Mouse (Mus musculus) MEL (cell line): ENCODE data around the gene Hltf. TPM values are rescaled to one million over a fixed set of nuclear protein-coding genes. Genes with fewer than 3 reads are reported as not detected.

ENCODE experiments used
- DNase-seq: peaks from one replicate; pipeline ENCODE4 v3.0.0; 2011; ENCODE audit warnings: low read depth, low spot score
- H3K27ac ChIP-seq: 2 replicates; pipeline ENCODE4 v1.5.1; 2012; ENCODE audit warnings: low read depth, mild to moderate bottlenecking, control low read depth, low read length, moderate library complexity; ENCODE audit not compliant: control insufficient read depth
- H3K27me3 ChIP-seq, 2 experiments: fragments of 150-350 bp in 1 of 2; sonication (generic) in 1 of 2; 2 replicates each; pipeline ENCODE4 v1.6.1; 2012; ENCODE audit warnings: low read length in 2 of 2, mild to moderate bottlenecking in 2 of 2, improper control_type of control experiment in 1 of 2, moderate library complexity in 1 of 2; ENCODE audit not compliant: insufficient read depth in 2 of 2, control insufficient read depth in 1 of 2
- H3K36me3 ChIP-seq, 2 experiments: 2 replicates each; pipeline ENCODE4 v1.6.1; 2012 to 2014; ENCODE audit warnings: low read length in 2 of 2, improper control_type of control experiment in 1 of 2, inconsistent platforms in 1 of 2, mild to moderate bottlenecking in 1 of 2; ENCODE audit not compliant: insufficient read depth in 2 of 2, control insufficient read depth in 1 of 2
- H3K4me1 ChIP-seq, 2 experiments: fragments of 150-350 bp in 1 of 2; sonication (generic) in 1 of 2; 2 replicates each; pipeline ENCODE4 v1.6.1; 2012; ENCODE audit warnings: low read length in 2 of 2, improper control_type of control experiment in 1 of 2, mild to moderate bottlenecking in 1 of 2; ENCODE audit not compliant: insufficient read depth in 2 of 2, control insufficient read depth in 1 of 2
- H3K4me3 ChIP-seq, 2 experiments: fragments of 150-350 bp in 1 of 2; sonication (generic) in 1 of 2; 2 replicates each; pipeline ENCODE4 v1.5.1; 2012; ENCODE audit warnings: low read depth in 2 of 2, low read length in 2 of 2, mild to moderate bottlenecking in 2 of 2, moderate library complexity in 2 of 2, control low read depth in 1 of 2, improper control_type of control experiment in 1 of 2; ENCODE audit not compliant: control insufficient read depth in 1 of 2, insufficient read depth in 1 of 2
- H3K79me2 ChIP-seq: 2 replicates; pipeline ENCODE4 v1.6.1; 2012; ENCODE audit warnings: mild to moderate bottlenecking, low read length, moderate library complexity; ENCODE audit not compliant: control insufficient read depth, poor library complexity, insufficient read depth
- H3K9ac ChIP-seq: 2 replicates; pipeline ENCODE4 v1.6.1; 2012; ENCODE audit warnings: low read depth, mild to moderate bottlenecking, control low read depth, low read length, moderate library complexity; ENCODE audit not compliant: control insufficient read depth, poor library complexity, severe bottlenecking
- H3K9me3 ChIP-seq: fragments of 150-350 bp; sonication (generic); replicated peaks from 2 replicates; pipeline ENCODE4 v1.6.1; 2012; ENCODE audit warnings: mild to moderate bottlenecking, low read length, improper control_type of control experiment, moderate library complexity; ENCODE audit not compliant: insufficient read depth
- BHLHE40 ChIP-seq: IDR thresholded peaks from 2 replicates; pipeline ENCODE4 v1.6.1; 2012; ENCODE audit warnings: low read depth, mild to moderate bottlenecking, inconsistent platforms, low read length, improper control_type of control experiment, borderline replicate concordance
- CHD1 ChIP-seq: IDR thresholded peaks from 2 replicates; pipeline ENCODE4 v1.6.1; 2012; ENCODE audit warnings: low read depth, mild to moderate bottlenecking, inconsistent platforms, low read length, improper control_type of control experiment
- E2F4 ChIP-seq: IDR thresholded peaks from 2 replicates; pipeline ENCODE4 v1.6.1; 2011; ENCODE audit warnings: low read depth, low read length, improper control_type of control experiment, borderline replicate concordance
- ELF1 ChIP-seq: IDR thresholded peaks from 2 replicates; pipeline ENCODE4 v1.6.1; 2014; ENCODE audit warnings: low read depth, mild to moderate bottlenecking, inconsistent platforms, low read length, improper control_type of control experiment, moderate library complexity
- EP300 ChIP-seq, 2 experiments: IDR thresholded peaks; 2 replicates each; pipeline ENCODE4 v1.6.1; 2011; ENCODE audit warnings: improper control_type of control experiment in 2 of 2, low read length in 2 of 2, low read depth in 1 of 2, mild to moderate bottlenecking in 1 of 2
- ETS1 ChIP-seq: IDR thresholded peaks from 2 replicates; pipeline ENCODE4 v1.6.1; 2012; ENCODE audit warnings: low read depth, mild to moderate bottlenecking, inconsistent platforms, low read length, improper control_type of control experiment, moderate library complexity
- GABPA ChIP-seq: IDR thresholded peaks from 2 replicates; pipeline ENCODE4 v1.6.1; 2012; ENCODE audit warnings: low read depth, mild to moderate bottlenecking, inconsistent platforms, low read length, improper control_type of control experiment, moderate library complexity
- GATA1 ChIP-seq: IDR thresholded peaks from 2 replicates; pipeline ENCODE4 v1.6.1; 2011; ENCODE audit warnings: low read depth, low read length, improper control_type of control experiment
- JUND ChIP-seq: IDR thresholded peaks from 2 replicates; pipeline ENCODE4 v1.6.1; 2011; ENCODE audit warnings: low read depth, mild to moderate bottlenecking, improper control_type of control experiment, low read length
- KAT2A ChIP-seq: conservative IDR thresholded peaks from 2 replicates; pipeline ENCODE4 v1.6.1; 2012; ENCODE audit warnings: low read depth, low read length, improper control_type of control experiment, inconsistent platforms
- MAFK ChIP-seq: IDR thresholded peaks from 2 replicates; pipeline ENCODE4 v1.6.1; 2011; ENCODE audit warnings: low read depth, mild to moderate bottlenecking, low read length, improper control_type of control experiment, borderline replicate concordance
- MAX ChIP-seq: IDR thresholded peaks from 2 replicates; pipeline ENCODE4 v1.6.1; 2011; ENCODE audit warnings: low read length, improper control_type of control experiment
- MAZ ChIP-seq: IDR thresholded peaks from 2 replicates; pipeline ENCODE4 v1.6.1; 2012; ENCODE audit warnings: low read depth, mild to moderate bottlenecking, inconsistent platforms, low read length, improper control_type of control experiment
- MYB ChIP-seq: IDR thresholded peaks from 2 replicates; pipeline ENCODE4 v1.6.1; 2011; ENCODE audit warnings: mild to moderate bottlenecking, low read depth, low read length, improper control_type of control experiment
- RAD21 ChIP-seq: IDR thresholded peaks from 2 replicates; pipeline ENCODE4 v1.6.1; 2011; ENCODE audit warnings: mild to moderate bottlenecking, low read depth, low read length, improper control_type of control experiment
- RCOR1 ChIP-seq: IDR thresholded peaks from 2 replicates; pipeline ENCODE4 v1.6.1; 2012; ENCODE audit warnings: low read depth, mild to moderate bottlenecking, inconsistent platforms, low read length, improper control_type of control experiment
- SIN3A ChIP-seq: IDR thresholded peaks from 2 replicates; pipeline ENCODE4 v1.6.1; 2012; ENCODE audit warnings: low read length, improper control_type of control experiment, inconsistent platforms
- TAL1 ChIP-seq: IDR thresholded peaks from 2 replicates; pipeline ENCODE4 v1.6.1; 2012; ENCODE audit warnings: mild to moderate bottlenecking, inconsistent platforms, low read length, moderate library complexity, mixed read lengths
- TBP ChIP-seq: IDR thresholded peaks from 2 replicates; pipeline ENCODE4 v1.8.0; 2011; ENCODE audit warnings: low read depth, low read length, improper control_type of control experiment
- TCF12 ChIP-seq: IDR thresholded peaks from 2 replicates; pipeline ENCODE4 v1.6.1; 2014; ENCODE audit warnings: low read depth, mild to moderate bottlenecking, inconsistent platforms, low read length, improper control_type of control experiment, moderate library complexity
- ZNF384 ChIP-seq: IDR thresholded peaks from 2 replicates; pipeline ENCODE4 v1.6.1; 2012; ENCODE audit warnings: low read depth, mild to moderate bottlenecking, inconsistent platforms, low read length, improper control_type of control experiment
- polyA plus RNA-seq, 2 experiments: library from polyadenylated mRNA; stranded (reverse) in 1 of 2; unstranded in 1 of 2; fragments of >175 nt in 1 of 2; fragments of >200 nt in 1 of 2; gene quantifications; 2 replicates each; pipeline versions ENCODE4 v1.2.1 to v1.2.4; 2012; ENCODE audit warnings: low replicate concordance in 2 of 2, low read depth in 1 of 2; ENCODE audit not compliant: insufficient read length in 2 of 2, insufficient read depth in 1 of 2, missing spikeins in 1 of 2
- total RNA-seq: library from RNA; depleted of rRNA; stranded (reverse); fragments of 300-350 nt; gene quantifications from 2 replicates; pipeline ENCODE4 v1.2.3, GENCODE M21; 2012

Gene Hltf
- total and polyA plus RNA-seq, 3 experiments, result 9.8 to 10.0 TPM; not detected in 1

DNA sequence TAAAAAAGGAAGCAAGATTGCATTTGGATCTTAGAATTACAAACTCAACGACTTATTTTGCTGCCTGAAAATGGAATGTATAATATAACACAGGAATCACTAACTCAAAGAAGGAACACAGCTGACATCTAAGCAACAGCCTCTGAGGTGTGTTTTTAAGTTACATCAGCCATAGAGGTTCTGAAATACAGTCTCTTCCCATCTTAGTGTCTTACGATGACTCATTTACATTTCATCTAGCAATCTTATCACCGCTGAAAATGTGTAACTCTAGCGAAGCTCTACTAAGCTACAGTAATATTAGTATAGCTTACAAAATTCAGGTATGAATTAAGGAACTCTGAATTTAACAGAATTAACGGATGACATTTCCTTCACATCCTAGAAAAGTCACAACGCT lies 26.8 kb upstream of the Hltf start:
- TF ChIP-seq ZNF384 (no peak), SIN3A (peak; percentile 29; the same call in 1 of the 2 replicates), RAD21 (no peak), BHLHE40 (no peak), MYB (peak; percentile 77), GATA1 (peak; percentile 80), TCF12 (peak; percentile 62; the same call in 1 of the 2 replicates), RCOR1 (peak; percentile 41; the same call in 1 of the 2 replicates), JUND (peak; percentile 66; the same call in 1 of the 2 replicates), ETS1 (peak; percentile 86), EP300 (IDR thresholded peaks at IDR 0.05; ENCODE audit: low read depth in 1 of 2, low read length in 2 of 2) (peak; percentile 82 to 87), MAZ (no peak), GABPA (no peak), ELF1 (no peak)
- Histone ChIP-seq H3K27ac (peak overlapping the region; percentile 96), H3K4me3 (0 out of 4 replicates have a peak overlapping the region, but pooled peaks of 1 of the 2 experiments have one; percentile 4), H3K27me3 (no peaks in the 10 kb centered on the region), H3K9ac (peak overlapping the region; percentile 53; the same call in 1 of the 2 replicates), H3K4me1 (peaks cover 33 to 36% of the 10 kb centered on the region in 2 experiments), H3K9me3 (no peaks in the 10 kb centered on the region), H3K79me2 (peaks cover 11% of the 10 kb centered on the region), H3K36me3 (peaks cover 5 to 54% of the 10 kb centered on the region in 2 experiments)
- DNase-seq, result peak; percentile 73

DNA sequence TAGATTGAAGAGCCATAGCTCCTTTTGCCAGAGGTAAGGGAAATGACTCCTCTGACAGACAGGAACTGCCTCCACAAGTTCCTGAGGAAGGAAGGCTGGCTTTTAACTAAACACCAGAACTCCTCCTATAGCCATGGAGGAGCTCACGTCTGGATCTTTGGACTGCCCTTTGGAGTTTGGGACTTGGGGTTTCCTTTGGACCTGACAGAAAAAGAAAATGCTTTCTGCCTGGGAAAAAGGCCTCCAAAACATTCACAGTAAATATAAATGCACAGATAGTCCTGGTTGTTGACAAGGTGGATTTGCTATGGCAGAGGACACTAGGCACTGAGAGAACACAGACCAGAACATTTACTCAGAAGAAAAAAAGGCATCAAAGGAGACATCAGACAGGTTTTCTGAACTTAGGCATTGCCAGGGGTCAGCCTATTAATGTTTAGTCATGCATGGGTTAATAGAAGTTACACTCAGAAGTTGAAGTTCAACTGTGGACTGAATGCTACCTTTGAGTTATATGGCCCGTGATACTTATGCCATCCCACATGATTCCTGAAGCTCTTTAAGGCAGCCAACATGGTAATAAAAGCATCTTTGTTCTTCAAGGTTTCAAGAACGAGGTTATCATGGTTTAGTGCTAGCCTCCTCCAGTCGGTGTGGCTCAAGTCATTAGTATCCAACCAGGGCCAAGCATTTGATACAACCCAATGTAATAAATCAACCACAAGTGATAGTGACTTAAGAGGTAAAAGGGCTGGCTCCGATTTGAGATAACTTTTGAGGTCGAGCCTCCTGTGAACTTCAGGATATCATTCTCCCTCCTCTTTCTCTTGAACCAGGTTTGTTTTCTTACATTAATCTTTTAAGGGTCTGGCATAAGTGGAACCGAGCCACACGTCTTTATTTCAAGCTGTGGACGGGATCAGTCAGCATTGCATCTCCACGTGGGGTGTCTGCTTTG lies 23.6 kb upstream of the Hltf start:
- no peak for TF ChIP-seq MAFK
- TF ChIP-seq CHD1, result no peak
- no peak for TF ChIP-seq KAT2A
- no peak for TF ChIP-seq EP300 (IDR thresholded peaks at IDR 0.05; ENCODE audit: low read depth in 1 of 2, low read length in 2 of 2)
- TF ChIP-seq MAZ, result no peak
- TF ChIP-seq RCOR1, result no peak
- TF ChIP-seq E2F4, result no peak
- no peak for TF ChIP-seq TAL1
- no peak for TF ChIP-seq ELF1
- TF ChIP-seq TCF12, result no peak
- TF ChIP-seq GATA1, result peak; percentile 32; the same call in 1 of the 2 replicates
- peak; percentile 10; the same call in 1 of the 2 replicates for TF ChIP-seq TBP
- TF ChIP-seq GABPA, result no peak
- no peak for TF ChIP-seq JUND
- no peak for TF ChIP-seq ZNF384
- no peak for TF ChIP-seq ETS1
- no peak for TF ChIP-seq MAX
- Histone ChIP-seq H3K36me3 (peaks cover 0 to 34% of the 10 kb centered on the region in 2 experiments; a peak in 3 of 4 replicates), H3K9me3 (no peaks in the 10 kb centered on the region), H3K27me3 (no peaks in the 10 kb centered on the region), H3K4me1 (peaks cover 20 to 21% of the 10 kb centered on the region in 2 experiments), H3K27ac (peak overlapping the region; percentile 41), H3K79me2 (peaks cover 11% of the 10 kb centered on the region), H3K4me3 (peak overlapping the region; percentile 69), H3K9ac (peak overlapping the region; percentile 79)
- peak; percentile 62 for DNase-seq
